Mouse (Mus musculus) limb, embryonic 11.5 days (tissue): ENCODE data around the gene Acer3. TPM values are rescaled to one million over a fixed set of nuclear protein-coding genes. Genes with fewer than 3 reads are reported as not detected.

ENCODE experiments used
- ATAC-seq: fragments of 200-750 bp; cut with Nextera tagmentation; 2 replicates; pipeline ENCODE4 v1.8.0; 2017; ENCODE audit warnings: low read depth; ENCODE audit not compliant: insufficient number of reproducible peaks, low FRiP score, low TSS enrichment
- DNase-seq: peaks from one replicate; pipeline ENCODE4 v3.0.0-alpha.2; 2015; ENCODE audit warnings: low spot score
- H3K27ac ChIP-seq: fragments of 300-500 bp; sonication (generic); replicated peaks from 2 replicates; pipeline ENCODE4 v1.5.1; 2014; ENCODE audit warnings: low read depth, mild to moderate bottlenecking, low read length
- H3K27me3 ChIP-seq: fragments of 300-500 bp; sonication (generic); 2 replicates; pipeline ENCODE4 v1.6.1; 2014; ENCODE audit warnings: mild to moderate bottlenecking, low read length, mixed read lengths; ENCODE audit not compliant: control insufficient read depth, insufficient read depth
- H3K36me3 ChIP-seq: fragments of 300-500 bp; sonication (generic); 2 replicates; pipeline ENCODE4 v1.6.1; 2014; ENCODE audit warnings: mild to moderate bottlenecking, low read length, moderate library complexity, mixed read lengths; ENCODE audit not compliant: control insufficient read depth, insufficient read depth
- H3K4me1 ChIP-seq: fragments of 300-500 bp; sonication (generic); 2 replicates; pipeline ENCODE4 v1.6.1; 2014; ENCODE audit warnings: low read length, mixed read lengths; ENCODE audit not compliant: control insufficient read depth, insufficient read depth
- H3K4me2 ChIP-seq: fragments of 300-500 bp; sonication (generic); 2 replicates; pipeline ENCODE4 v1.6.1; 2014; ENCODE audit warnings: low read depth, mild to moderate bottlenecking, moderate library complexity; ENCODE audit not compliant: severe bottlenecking
- H3K4me3 ChIP-seq: fragments of 300-500 bp; sonication (generic); 2 replicates; pipeline ENCODE4 v1.5.1; 2014; ENCODE audit warnings: low read depth, low read length
- H3K9ac ChIP-seq: fragments of 300-500 bp; sonication (generic); 2 replicates; pipeline ENCODE4 v1.6.1; 2014; ENCODE audit warnings: mild to moderate bottlenecking, low read length
- H3K9me3 ChIP-seq: fragments of 300-500 bp; sonication (generic); 2 replicates; pipeline ENCODE4 v1.6.1; 2016; ENCODE audit warnings: low read length; ENCODE audit not compliant: control insufficient read depth
- WGBS: fragments of 180-500 bp; shearing (Covaris S2); extraction: QIAGEN DNeasy Blood & Tissue Kit; methylation state at CpG from one replicate; pipeline ENCODE4 v1.1.7; 2014; 5-methylcytosine and 5-hydroxymethylcytosine counted together
- polyA plus RNA-seq: library from polyadenylated mRNA; unstranded; fragments of >200 nt; fragmentation: Nextera tagmentation; extraction: Ambion mirVana; gene quantifications from 2 replicates; pipeline ENCODE4 v1.2.1, GENCODE M21; 2014

Gene Acer3
- polyA plus RNA-seq, 1 experiment from 2014 or later: 26.4 TPM

DNA sequence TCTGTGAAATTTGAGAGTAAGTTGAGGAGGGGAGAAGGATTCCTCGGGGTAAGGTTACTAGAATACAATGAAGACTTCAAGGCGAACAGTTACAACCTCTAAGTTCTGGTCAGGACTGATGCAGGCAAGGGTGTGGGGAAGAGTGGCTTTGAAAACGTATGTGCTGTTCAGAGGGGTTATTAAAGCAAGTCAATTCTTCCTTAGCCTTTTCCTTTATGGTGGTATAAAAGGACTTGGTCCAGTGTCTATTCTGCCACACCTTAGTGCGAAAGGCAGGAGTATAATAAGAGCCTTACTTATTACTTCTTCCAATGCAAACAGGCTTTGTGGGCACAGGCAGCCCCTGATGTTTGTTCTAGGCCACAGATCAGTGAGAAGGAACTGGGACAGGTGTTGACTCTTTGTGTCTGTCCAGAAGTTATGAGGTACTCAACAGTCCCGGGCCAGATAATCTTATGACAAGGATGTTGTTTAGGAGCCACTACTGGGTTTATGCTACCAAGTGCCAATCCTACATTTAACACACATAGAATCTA, 119.4 kb downstream of the Acer3 start:
- DNase-seq (no peak), ATAC-seq (no peak)
- H3K9ac ChIP-seq: no peak overlapping the region
- H3K4me3 ChIP-seq: no peak overlapping the region
- 77% methylated on average over 5 of the region's 5 CpGs for WGBS
- H3K4me1 ChIP-seq: no peaks in the 10 kb centered on the region
- no peak overlapping the region for H3K4me2 ChIP-seq
- H3K9me3 ChIP-seq: no peaks in the 10 kb centered on the region
- H3K27ac ChIP-seq: no peak overlapping the region
- H3K36me3 ChIP-seq: no peaks in the 10 kb centered on the region
- H3K27me3 ChIP-seq: peaks cover 1% of the 10 kb centered on the region; the same call in 1 of the 2 replicates

DNA sequence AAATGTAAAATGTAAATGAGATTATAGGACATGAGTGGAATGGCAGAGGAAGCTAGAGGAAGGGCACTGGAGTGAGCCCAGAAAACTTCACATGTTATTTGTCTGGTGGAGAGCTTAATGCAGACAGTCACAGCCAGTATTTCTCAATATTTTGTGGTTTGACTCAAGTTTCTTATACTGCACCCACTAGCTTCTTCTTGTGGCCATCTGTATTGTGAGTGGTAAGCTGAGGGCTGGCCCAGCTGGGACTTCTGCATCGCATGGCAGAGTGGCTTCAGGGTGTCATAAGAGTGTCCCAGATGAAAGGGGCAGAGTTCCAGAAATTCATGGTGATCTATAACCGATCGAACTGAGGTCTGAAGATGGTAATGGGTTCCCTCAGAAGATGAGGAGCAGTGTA, 120.6 kb downstream of the Acer3 start:
- Histone ChIP-seq H3K4me3 (no peak overlapping the region), H3K36me3 (no peaks in the 10 kb centered on the region), H3K4me1 (no peaks in the 10 kb centered on the region), H3K4me2 (no peak overlapping the region), H3K27ac (no peak overlapping the region), H3K9ac (no peak overlapping the region), H3K27me3 (peaks cover 11% of the 10 kb centered on the region), H3K9me3 (no peaks in the 10 kb centered on the region)
- no peak for ATAC-seq
- no peak for DNase-seq
- 88% methylated on average over 3 of the region's 3 CpGs for WGBS

DNA sequence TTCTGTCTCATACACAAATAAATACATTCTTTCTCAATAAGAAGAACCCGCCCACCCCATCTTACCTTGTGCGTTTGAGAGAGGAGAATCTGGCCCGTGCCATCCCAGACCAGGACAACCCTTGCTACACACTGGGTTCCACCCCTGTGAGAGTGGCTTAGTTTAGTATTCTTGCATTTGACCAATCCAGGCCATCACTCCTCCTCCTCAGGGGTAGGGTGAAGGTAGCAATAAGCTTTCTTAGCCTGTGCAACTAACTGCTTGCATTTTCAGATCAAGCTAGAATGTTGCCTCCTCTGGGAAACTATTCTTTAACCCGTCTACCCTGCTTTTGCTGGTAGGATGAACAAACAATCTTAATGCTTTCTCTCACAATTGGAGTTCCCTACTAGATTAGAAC, 121.6 kb downstream of the Acer3 start, which contains the start of gene B3gnt6:
Gene B3gnt6, minus strand, starts transcription at position 101 of the 400 bp plus-strand sequence.
- ATAC-seq: no peak
- no peaks in the 10 kb centered on the region for H3K9me3 ChIP-seq
- 91% methylated on average over 4 of the region's 4 CpGs for WGBS
- H3K36me3 ChIP-seq: no peaks in the 10 kb centered on the region
- no peak within 1 kb of the TSS for H3K4me2 ChIP-seq
- DNase-seq: no peak
- H3K9ac ChIP-seq: no peak within 1 kb of the TSS
- no peak within 1 kb of the TSS for H3K4me3 ChIP-seq
- no peak within 1 kb of the TSS for H3K27ac ChIP-seq
- peaks cover 1% of the 10 kb centered on the region; the same call in 1 of the 2 replicates for H3K4me1 ChIP-seq
- H3K27me3 ChIP-seq: peaks cover 21% of the 10 kb centered on the region

DNA sequence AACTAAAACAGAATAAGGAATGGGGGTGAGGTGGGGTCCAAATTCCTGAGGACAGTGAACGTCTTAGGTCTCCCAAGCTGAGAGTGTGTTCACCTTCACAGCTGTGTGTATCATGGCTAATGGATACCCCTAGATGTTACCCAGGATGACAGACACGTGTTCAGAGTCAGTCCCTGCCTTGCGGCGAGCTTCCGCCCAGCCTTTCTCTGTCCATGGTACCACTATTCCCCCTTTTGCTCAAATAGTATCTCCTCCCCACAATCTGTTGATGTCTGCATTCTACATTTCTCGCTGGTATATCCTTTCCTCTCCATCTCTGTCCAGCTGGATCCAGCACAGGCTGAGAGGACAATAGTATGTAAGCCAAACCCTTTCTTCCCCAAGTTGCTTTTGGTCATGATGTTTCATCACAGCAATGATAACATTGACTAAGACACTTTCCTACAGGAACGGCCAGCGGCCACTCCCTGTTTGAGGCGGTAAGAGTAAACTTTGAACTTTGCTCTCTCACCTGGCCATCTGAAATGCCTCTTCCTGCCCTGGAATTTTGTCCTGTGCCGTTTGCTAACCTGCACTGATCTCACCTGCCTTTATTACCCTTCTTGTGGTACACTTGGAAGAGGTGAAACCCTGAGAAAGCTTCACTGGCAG, 125.7 kb downstream of the Acer3 start:
- WGBS: 41% methylated on average over 10 of the region's 10 CpGs
- Histone ChIP-seq H3K4me1 (peaks cover 11% of the 10 kb centered on the region), H3K4me3 (no peak overlapping the region), H3K27ac (no peak overlapping the region), H3K9me3 (no peaks in the 10 kb centered on the region), H3K27me3 (peaks cover 47% of the 10 kb centered on the region), H3K4me2 (no peak overlapping the region), H3K9ac (no peak overlapping the region), H3K36me3 (no peaks in the 10 kb centered on the region)
- ATAC-seq (no peak), DNase-seq (peak; percentile 43)

- DNase-seq: peak; percentile 52
- no peak overlapping the region for H3K9ac ChIP-seq
Measured at GRCm38 (mm10) chr7:98194026-98194792, 126.8 kb downstream of the Acer3 start.

DNA sequence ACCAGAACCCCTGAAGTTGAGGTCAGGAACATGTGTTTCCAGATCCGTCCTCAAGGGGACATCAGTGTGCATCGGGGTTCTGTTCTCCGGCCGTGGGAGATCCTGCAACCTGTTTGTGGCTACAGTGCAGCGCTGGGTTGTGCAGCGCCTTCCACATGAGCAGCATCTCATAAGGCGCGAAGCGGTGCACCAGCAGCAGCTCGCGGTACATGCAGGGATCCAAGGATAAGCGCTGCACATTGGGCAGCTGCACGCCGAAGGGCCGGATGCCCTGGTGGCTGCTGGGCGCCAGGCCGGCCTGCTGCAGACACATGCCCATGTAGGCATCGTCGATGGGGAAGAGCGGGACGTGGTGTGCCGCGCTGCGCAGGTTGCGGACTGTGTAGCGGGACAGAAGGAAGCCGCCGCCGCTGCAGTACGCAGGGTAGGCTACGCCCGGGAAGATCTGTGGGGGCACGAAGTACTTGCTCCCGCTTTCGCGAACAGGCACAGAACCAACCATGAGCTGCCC, 127.4 kb downstream of the Acer3 start:
- Histone ChIP-seq H3K36me3 (no peaks in the 10 kb centered on the region), H3K4me2 (peak overlapping the region; percentile 61), H3K9me3 (no peaks in the 10 kb centered on the region), H3K9ac (no peak overlapping the region), H3K4me3 (peak overlapping the region; percentile 28), H3K4me1 (peaks cover 11% of the 10 kb centered on the region), H3K27me3 (peaks cover 47% of the 10 kb centered on the region), H3K27ac (no peak overlapping the region)
- 9% methylated on average over 36 of the region's 36 CpGs for WGBS
- peak; percentile 51 for DNase-seq
- ATAC-seq: 0 out of 2 replicates have a peak, but pooled peaks have one; percentile 17

More at GRCm38 (mm10) chr7:98194026-98194792, 126.8 kb downstream of the Acer3 start:
- peaks cover 11% of the 10 kb centered on the region for H3K4me1 ChIP-seq
- peaks cover 47% of the 10 kb centered on the region for H3K27me3 ChIP-seq
- no peaks in the 10 kb centered on the region for H3K9me3 ChIP-seq
- peak; percentile 31; the same call in 1 of the 2 replicates for ATAC-seq
- H3K27ac ChIP-seq: no peak overlapping the region
- H3K4me3 ChIP-seq: peak overlapping the region; percentile 28
- H3K4me2 ChIP-seq: peak overlapping the region; percentile 61
- H3K36me3 ChIP-seq: no peaks in the 10 kb centered on the region
- 3% methylated on average over 61 of the region's 61 CpGs for WGBS

GRCm38 (mm10) chr7:98191571-98192250, 129.3 kb downstream of the Acer3 start:
- Histone ChIP-seq H3K4me3 (no peak overlapping the region), H3K9me3 (no peaks in the 10 kb centered on the region), H3K4me1 (peaks cover 11% of the 10 kb centered on the region), H3K27ac (no peak overlapping the region), H3K9ac (no peak overlapping the region), H3K4me2 (no peak overlapping the region), H3K36me3 (no peaks in the 10 kb centered on the region), H3K27me3 (peaks cover 47% of the 10 kb centered on the region)
- WGBS: 63% methylated on average over 17 of the region's 17 CpGs
- ATAC-seq: no peak
- DNase-seq: peak; percentile 57

DNA sequence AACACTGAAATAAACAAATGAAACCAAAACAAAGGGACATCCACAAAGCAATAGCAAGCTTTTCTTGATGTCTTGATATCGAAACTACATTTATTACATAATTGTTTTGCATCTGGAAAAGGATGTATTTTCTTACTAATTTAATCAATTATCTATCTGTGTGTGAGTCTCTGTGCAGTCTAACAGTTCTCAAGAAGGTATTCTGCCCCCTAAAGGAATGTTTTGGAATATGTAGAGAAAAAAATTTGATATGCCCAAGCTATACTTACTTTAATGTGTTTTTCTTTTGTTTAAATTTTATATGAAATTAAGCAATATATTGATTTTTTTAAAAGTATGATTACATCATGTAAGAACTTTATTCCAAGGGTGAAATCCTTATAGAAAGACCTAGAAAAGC, 130.4 kb downstream of the Acer3 start:
- Histone ChIP-seq H3K4me3 (no peak overlapping the region), H3K36me3 (no peaks in the 10 kb centered on the region), H3K4me1 (peaks cover 11% of the 10 kb centered on the region), H3K27me3 (peaks cover 38% of the 10 kb centered on the region), H3K4me2 (no peak overlapping the region), H3K27ac (no peak overlapping the region), H3K9ac (no peak overlapping the region), H3K9me3 (no peaks in the 10 kb centered on the region)
- DNase-seq (no peak), ATAC-seq (no peak)
- WGBS: 86% methylated on average over 1 of the region's 1 CpGs
